Mouse (Mus musculus) intestine, embryonic 15.5 days (tissue): ENCODE measurements around the gene Ikzf4. TPM values are rescaled to one million over a fixed set of nuclear protein-coding genes. Genes with fewer than 3 reads are reported as not detected.

Experiments used
- ATAC-seq: fragments of 200-750 bp; cut with Nextera tagmentation; 2 replicates; pipeline ENCODE4 v1.8.0; 2017; ENCODE audit warnings: moderate TSS enrichment, moderate library complexity
- H3K27ac ChIP-seq: fragments of 300-500 bp; sonication (generic); 2 replicates; pipeline ENCODE4 v1.5.1; 2015; ENCODE audit warnings: mild to moderate bottlenecking, inconsistent platforms
- H3K27me3 ChIP-seq: fragments of 300-500 bp; sonication (generic); replicated peaks from 2 replicates; pipeline ENCODE4 v1.6.1; 2015; ENCODE audit warnings: inconsistent platforms
- H3K36me3 ChIP-seq: fragments of 300-500 bp; sonication (generic); 2 replicates; pipeline ENCODE4 v1.6.1; 2015; ENCODE audit warnings: inconsistent platforms
- H3K4me1 ChIP-seq: fragments of 300-500 bp; sonication (generic); replicated peaks from 2 replicates; pipeline ENCODE4 v1.6.1; 2015; ENCODE audit warnings: inconsistent platforms
- H3K4me2 ChIP-seq: fragments of 300-500 bp; sonication (generic); replicated peaks from 2 replicates; pipeline ENCODE4 v1.6.1; 2015; ENCODE audit warnings: mild to moderate bottlenecking, inconsistent platforms
- H3K4me3 ChIP-seq: fragments of 300-500 bp; sonication (generic); replicated peaks from 2 replicates; pipeline ENCODE4 v1.5.1; 2015; ENCODE audit warnings: inconsistent platforms
- H3K9ac ChIP-seq: fragments of 300-500 bp; sonication (generic); 2 replicates; pipeline ENCODE4 v1.6.1; 2015; ENCODE audit warnings: inconsistent platforms
- H3K9me3 ChIP-seq: fragments of 300-500 bp; sonication (generic); 2 replicates; pipeline ENCODE4 v1.6.1; 2016; ENCODE audit warnings: inconsistent platforms
- WGBS: fragments of 180-500 bp; shearing (Covaris S2); methylation state at CpG from one replicate; pipeline ENCODE4 v1.1.7; 2015; 5-methylcytosine and 5-hydroxymethylcytosine counted together
- polyA plus RNA-seq: library from polyadenylated mRNA; unstranded; fragments of >200 nt; fragmentation: Nextera tagmentation; extraction: Ambion mirVana; gene quantifications from 2 replicates; pipeline ENCODE4 v1.2.1, GENCODE M21; 2015

The Ikzf4 gene
- polyA plus RNA-seq, 1 experiment from 2014 or later = 2.2 TPM

DNA sequence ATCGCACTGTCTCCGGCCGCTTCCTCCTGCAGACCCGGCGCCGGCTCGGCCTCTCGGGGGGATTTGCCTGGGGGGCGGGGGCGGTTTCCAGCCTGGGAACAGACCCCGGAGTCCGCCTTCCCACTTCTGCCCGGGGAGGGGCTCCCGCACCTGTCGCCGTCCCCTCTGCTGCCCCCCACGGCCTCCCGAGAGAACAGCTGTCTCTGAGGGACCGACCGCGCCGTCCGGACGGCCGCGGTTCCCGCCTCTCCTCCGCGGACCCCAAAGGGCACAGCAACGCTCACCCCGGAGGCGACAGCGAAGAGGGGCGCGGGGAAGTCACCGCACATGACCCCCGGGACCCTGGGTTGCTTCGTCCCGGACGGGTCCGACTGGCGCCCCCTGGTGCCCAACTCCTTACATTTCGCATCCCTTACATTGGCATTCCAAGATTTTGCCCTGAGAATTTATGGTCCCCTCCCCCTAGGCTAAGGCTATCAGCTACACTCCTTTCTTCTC, 55.5 kb downstream of the Ikzf4 start:
- 0% methylated on average over 40 of the region's 43 CpGs for WGBS
- H3K4me3 ChIP-seq = peak overlapping the region; percentile 71
- no peaks in the 10 kb centered on the region for H3K36me3 ChIP-seq
- H3K9me3 ChIP-seq = no peaks in the 10 kb centered on the region
- H3K4me1 ChIP-seq = 0 out of 2 replicates have a peak, but pooled peaks cover 11% of the 10 kb centered on the region
- H3K4me2 ChIP-seq = peak overlapping the region; percentile 95
- H3K27me3 ChIP-seq = peaks cover 22% of the 10 kb centered on the region
- H3K27ac ChIP-seq = peak overlapping the region; percentile 88
- ATAC-seq = peak; percentile 13
- peak overlapping the region; percentile 66 for H3K9ac ChIP-seq

GRCm38 (mm10) chr10:128589464-128590192, 56.2 kb downstream of the Ikzf4 start, which contains the start of gene Erbb3:
Erbb3 (minus strand) TSS chr10:128589652.
- peaks cover 22% of the 10 kb centered on the region for H3K27me3 ChIP-seq
- no peaks in the 10 kb centered on the region for H3K9me3 ChIP-seq
- H3K4me3 ChIP-seq = peak within 1 kb of the TSS; percentile 71
- peak; percentile 72 for ATAC-seq
- H3K4me1 ChIP-seq = 0 out of 2 replicates have a peak, but pooled peaks cover 11% of the 10 kb centered on the region
- H3K27ac ChIP-seq = peak within 1 kb of the TSS; percentile 88
- peak within 1 kb of the TSS; percentile 95 for H3K4me2 ChIP-seq
- H3K9ac ChIP-seq = peak within 1 kb of the TSS; percentile 66
- under 1% methylated on average over 43 of the region's 43 CpGs for WGBS
- H3K36me3 ChIP-seq = no peaks in the 10 kb centered on the region

DNA sequence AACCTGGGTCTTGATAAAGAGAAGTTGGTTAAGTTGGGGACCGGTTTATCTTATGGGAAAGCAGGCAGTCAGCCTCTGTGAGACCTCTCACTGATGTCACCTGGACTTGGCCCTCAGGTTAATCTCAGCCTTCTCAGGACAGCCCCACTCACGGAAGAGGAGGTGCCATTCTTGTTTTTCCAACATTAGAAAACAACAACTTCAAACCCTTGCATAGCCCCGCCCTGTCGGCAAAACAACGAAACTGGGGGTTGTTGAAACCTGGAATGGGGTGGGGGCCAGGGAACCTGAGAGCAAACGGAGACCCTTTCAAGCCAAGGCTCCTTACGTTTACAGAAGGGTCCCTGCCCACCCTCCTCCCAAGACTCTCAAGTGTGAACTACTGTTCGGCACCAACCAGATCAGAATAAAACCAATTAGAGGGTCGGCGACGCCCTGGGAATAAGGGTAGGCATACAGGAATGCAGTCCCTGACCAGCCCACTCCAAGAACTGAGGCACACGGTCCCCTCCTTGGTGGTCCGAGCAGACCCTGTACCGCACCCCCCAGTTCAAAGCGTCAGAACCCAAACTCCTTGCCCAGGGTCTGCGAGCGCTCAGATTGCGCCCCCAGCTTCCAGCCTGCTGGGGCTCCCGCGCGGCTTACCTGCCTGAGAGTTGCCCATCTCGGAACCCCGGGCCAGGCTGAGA, 56.9 kb downstream of the Ikzf4 start:
- H3K27ac ChIP-seq = peak overlapping the region; percentile 88
- H3K9me3 ChIP-seq = no peaks in the 10 kb centered on the region
- peak; percentile 26 for ATAC-seq
- H3K4me1 ChIP-seq = peaks cover 16% of the 10 kb centered on the region; the same call in 1 of the 2 replicates
- peak overlapping the region; percentile 71 for H3K4me3 ChIP-seq
- H3K36me3 ChIP-seq = no peaks in the 10 kb centered on the region
- H3K9ac ChIP-seq = peak overlapping the region; percentile 66
- WGBS = 3% methylated on average over 23 of the region's 23 CpGs
- peaks cover 22% of the 10 kb centered on the region for H3K27me3 ChIP-seq
- H3K4me2 ChIP-seq = peak overlapping the region; percentile 95

DNA sequence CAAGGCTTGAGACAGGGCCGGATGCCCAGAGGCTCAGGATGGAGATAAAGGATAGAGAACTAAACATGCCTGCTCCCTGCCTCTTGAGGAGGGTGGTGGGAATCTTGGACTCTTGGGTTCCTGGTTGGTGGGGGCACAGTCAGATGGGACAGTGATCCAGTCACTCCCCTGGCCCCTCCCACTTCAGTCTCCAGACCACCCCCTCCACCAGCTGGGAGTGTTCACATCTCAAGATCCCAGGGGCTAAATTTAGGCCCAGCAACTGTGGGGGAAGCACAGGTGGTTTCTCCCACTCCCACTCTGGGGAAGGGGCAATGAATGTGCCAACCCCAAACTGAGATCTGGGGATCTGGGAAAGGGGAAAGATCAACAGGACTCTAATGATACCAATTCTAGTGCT, 57.7 kb downstream of the Ikzf4 start:
- Histone ChIP-seq H3K36me3 (no peaks in the 10 kb centered on the region), H3K9me3 (no peaks in the 10 kb centered on the region), H3K27me3 (peaks cover 22% of the 10 kb centered on the region), H3K27ac (peak overlapping the region; percentile 88), H3K4me3 (peak overlapping the region; percentile 71), H3K4me1 (peaks cover 23% of the 10 kb centered on the region), H3K4me2 (peak overlapping the region; percentile 95), H3K9ac (peak overlapping the region; percentile 66)
- 11% methylated on average over 1 of the region's 1 CpGs for WGBS
- peak; percentile 5; the same call in 1 of the 2 replicates for ATAC-seq

GRCm38 (mm10) chr10:128587697-128588096, 58.1 kb downstream of the Ikzf4 start:
- no peaks in the 10 kb centered on the region for H3K36me3 ChIP-seq
- peak overlapping the region; percentile 37 for H3K9ac ChIP-seq
- peak; percentile 76 for ATAC-seq
- peaks cover 24% of the 10 kb centered on the region for H3K4me1 ChIP-seq
- H3K27ac ChIP-seq = peak overlapping the region; percentile 88
- WGBS = 37% methylated on average over 8 of the region's 8 CpGs
- H3K27me3 ChIP-seq = peaks cover 22% of the 10 kb centered on the region
- peak overlapping the region; percentile 71 for H3K4me3 ChIP-seq
- no peaks in the 10 kb centered on the region for H3K9me3 ChIP-seq
- H3K4me2 ChIP-seq = peak overlapping the region; percentile 95

- Histone ChIP-seq H3K4me1 (peaks cover 24% of the 10 kb centered on the region), H3K27ac (peak overlapping the region; percentile 88), H3K9ac (peak overlapping the region; percentile 37), H3K4me3 (peak overlapping the region; percentile 71), H3K4me2 (peak overlapping the region; percentile 95), H3K27me3 (peaks cover 22% of the 10 kb centered on the region), H3K9me3 (no peaks in the 10 kb centered on the region), H3K36me3 (no peaks in the 10 kb centered on the region)
- 31% methylated on average over 4 of the region's 4 CpGs for WGBS
- ATAC-seq = peak; percentile 5; the same call in 1 of the 2 replicates
Measured at GRCm38 (mm10) chr10:128587120-128587519, 58.7 kb downstream of the Ikzf4 start.

DNA sequence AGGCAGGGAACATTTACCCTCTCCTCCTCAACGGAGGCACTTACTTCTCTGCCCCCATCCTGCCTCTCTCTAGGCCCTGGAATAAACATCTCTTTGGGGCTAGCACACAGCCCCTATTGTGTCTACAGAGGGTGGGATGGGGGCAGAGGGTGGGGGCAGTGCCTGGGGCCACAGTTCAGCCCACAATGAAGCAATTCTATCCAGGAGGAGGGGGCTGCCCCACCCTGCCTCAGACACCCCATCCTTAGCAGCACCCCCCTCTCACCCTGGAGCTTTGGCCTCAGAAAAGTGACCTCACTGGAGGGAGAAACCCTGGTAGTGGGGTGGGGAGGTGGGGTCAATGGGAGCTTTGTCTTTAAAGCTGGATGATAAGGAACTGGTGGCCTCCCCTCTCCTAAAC, 59.2 kb downstream of the Ikzf4 start:
- Histone ChIP-seq H3K9ac (peak overlapping the region; percentile 37), H3K9me3 (no peaks in the 10 kb centered on the region), H3K27ac (peak overlapping the region; percentile 88), H3K27me3 (peaks cover 22% of the 10 kb centered on the region), H3K36me3 (no peaks in the 10 kb centered on the region), H3K4me1 (peaks cover 24% of the 10 kb centered on the region), H3K4me2 (peak overlapping the region; percentile 95), H3K4me3 (peak overlapping the region; percentile 71)
- 11% methylated on average over 1 of the region's 1 CpGs for WGBS
- ATAC-seq = no peak

DNA sequence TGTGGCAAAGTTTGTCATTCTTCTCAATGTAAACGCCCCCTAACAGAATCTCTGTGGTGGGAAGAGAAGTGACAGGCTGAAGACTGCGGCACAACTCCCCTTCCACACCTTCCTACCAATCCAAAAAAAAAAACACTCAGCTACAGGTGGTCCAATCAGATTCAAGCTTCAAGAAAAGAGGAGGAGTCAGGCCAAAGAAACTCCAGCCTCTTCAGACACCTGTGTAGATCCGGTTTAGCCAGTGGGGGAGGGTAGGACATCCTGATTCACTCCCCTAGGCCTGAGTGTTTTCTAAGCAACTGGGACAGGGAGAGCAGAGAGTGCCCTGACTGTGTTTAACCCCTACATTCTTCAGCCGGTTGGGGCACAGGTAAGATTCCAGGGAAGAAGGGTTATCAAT, 61.4 kb downstream of the Ikzf4 start:
- peaks cover 22% of the 10 kb centered on the region for H3K27me3 ChIP-seq
- no peaks in the 10 kb centered on the region for H3K36me3 ChIP-seq
- H3K4me3 ChIP-seq = no peak overlapping the region
- peaks cover 26% of the 10 kb centered on the region for H3K4me1 ChIP-seq
- H3K9me3 ChIP-seq = no peaks in the 10 kb centered on the region
- 6% methylated on average over 4 of the region's 4 CpGs for WGBS
- ATAC-seq = peak; percentile 55
- no peak overlapping the region for H3K9ac ChIP-seq
- peak overlapping the region; percentile 61 for H3K27ac ChIP-seq
- H3K4me2 ChIP-seq = peak overlapping the region; percentile 38

- no peak overlapping the region for H3K4me3 ChIP-seq
- H3K4me1 ChIP-seq = peaks cover 24% of the 10 kb centered on the region
- H3K27me3 ChIP-seq = peaks cover 19% of the 10 kb centered on the region
- 18% methylated on average over 7 of the region's 7 CpGs for WGBS
- peak; percentile 21 for ATAC-seq
- no peak overlapping the region for H3K9ac ChIP-seq
- H3K27ac ChIP-seq = no peak overlapping the region
- H3K36me3 ChIP-seq = no peaks in the 10 kb centered on the region
- H3K9me3 ChIP-seq = no peaks in the 10 kb centered on the region
- peak overlapping the region; percentile 32 for H3K4me2 ChIP-seq
Measured at GRCm38 (mm10) chr10:128583644-128584043, 62.1 kb downstream of the Ikzf4 start.

Other genes with a start within 250 kb of the Ikzf4 start
- gene Slc39a5, start 244.8 kb downstream of the Ikzf4 start, polyA plus RNA-seq = 114 and 141 TPM in 2 replicates
- gene Nabp2, start 234.5 kb downstream of the Ikzf4 start, polyA plus RNA-seq = 87.9 and 97.1 TPM in 2 replicates
- 36.6 and 37.5 TPM in 2 replicates for gene Rnf41, start 234.3 kb downstream of the Ikzf4 start, polyA plus RNA-seq
- 62.5 TPM in 2 replicates for gene Smarcc2, start 186.7 kb downstream of the Ikzf4 start, polyA plus RNA-seq
- gene Myl6, start 151.8 kb downstream of the Ikzf4 start, polyA plus RNA-seq = 1,676 and 1,825 TPM in 2 replicates
- 2.4 and 2.7 TPM in 2 replicates for gene Myl6b, start 147.3 kb downstream of the Ikzf4 start, polyA plus RNA-seq
- gene Esyt1, start 120.1 kb downstream of the Ikzf4 start, polyA plus RNA-seq = 28.4 and 29.3 TPM in 2 replicates
- 14.5 and 15.2 TPM in 2 replicates for gene Zc3h10, start 98.2 kb downstream of the Ikzf4 start, polyA plus RNA-seq
- 3,667 and 3,915 TPM in 2 replicates for gene Rpl41, start 96.7 kb downstream of the Ikzf4 start, polyA plus RNA-seq
- gene Pa2g4, start 80.0 kb downstream of the Ikzf4 start, polyA plus RNA-seq = 205 and 210 TPM in 2 replicates
- gene Erbb3, start 56.3 kb downstream of the Ikzf4 start, polyA plus RNA-seq = 30.5 and 31.5 TPM in 2 replicates
- gene Rps26, start 19.2 kb downstream of the Ikzf4 start, polyA plus RNA-seq = 693 and 768 TPM in 2 replicates
- 11.9 and 12.1 TPM in 2 replicates for gene Suox, start 28.1 kb upstream of the Ikzf4 start, polyA plus RNA-seq
- gene Rab5b, start 50.3 kb upstream of the Ikzf4 start, polyA plus RNA-seq = 59.0 and 60.5 TPM in 2 replicates
- 1.0 and 1.1 TPM in 2 replicates for gene Pmel, start 58.2 kb upstream of the Ikzf4 start, polyA plus RNA-seq
- gene Cdk2, start 59.0 kb upstream of the Ikzf4 start, polyA plus RNA-seq = 72.7 and 80.9 TPM in 2 replicates
- 7.1 and 7.4 TPM in 2 replicates for gene Dgka, start 98.9 kb upstream of the Ikzf4 start, polyA plus RNA-seq
- gene Pym1, start 101.9 kb upstream of the Ikzf4 start, polyA plus RNA-seq = 32.9 and 34.1 TPM in 2 replicates
- 0.60 and 1.0 TPM in 2 replicates for gene Mmp19, start 144.9 kb upstream of the Ikzf4 start, polyA plus RNA-seq
- gene Dnajc14, start 158.1 kb upstream of the Ikzf4 start, polyA plus RNA-seq = 44.6 and 47.6 TPM in 2 replicates
- gene Tmem198b, start 158.4 kb upstream of the Ikzf4 start, polyA plus RNA-seq = 11.2 and 12.7 TPM in 2 replicates
- 186 and 201 TPM in 2 replicates for gene Sarnp, start 171.3 kb upstream of the Ikzf4 start, polyA plus RNA-seq
- 101 and 116 TPM in 2 replicates for gene Ormdl2, start 175.7 kb upstream of the Ikzf4 start, polyA plus RNA-seq
- 3.5 and 3.9 TPM in 2 replicates for gene Gdf11, start 245.7 kb upstream of the Ikzf4 start, polyA plus RNA-seq